Mouse (Mus musculus): ENCODE data around the gene Polr2h.

- TF ChIP-seq GATA1 (IDR thresholded peaks at IDR 0.05; ENCODE audit: borderline replicate concordance, low read length) (no peak), FLI1 (IDR thresholded peaks at IDR 0.05; ENCODE audit: low read length) (no peak)
Observed at GRCm38 (mm10) chr16:20721808-20722207, 4.3 kb downstream of the Polr2h start.

Data from megakaryocyte, embryonic 14.5 days (primary cell).